Mouse (Mus musculus) CH12.LX (cell line): Measurements from ENCODE around the gene Sstr3. TPM values are rescaled to one million over a fixed set of nuclear protein-coding genes. Genes with fewer than 3 reads are reported as not detected.

Experiments used
- DNase-seq: peaks from one replicate; pipeline ENCODE4 v3.0.0-alpha.2; 2013; ENCODE audit errors: extremely low read depth
- H3K27ac ChIP-seq: 2 replicates; pipeline ENCODE4 v1.5.1; 2012; ENCODE audit warnings: low read depth, mild to moderate bottlenecking, control low read depth, moderate library complexity; ENCODE audit not compliant: insufficient read depth
- H3K27me3 ChIP-seq: replicated peaks from 2 replicates; pipeline ENCODE3; 2012; ENCODE audit warnings: inconsistent platforms
- H3K36me3 ChIP-seq, 2 experiments: replicated peaks in 1 of 2; 2 replicates each; pipeline versions ENCODE3 to v1.6.1; 2012; ENCODE audit warnings: inconsistent platforms in 1 of 2, low read length in 1 of 2, mild to moderate bottlenecking in 1 of 2, mixed read lengths in 1 of 2, moderate library complexity in 1 of 2; ENCODE audit not compliant: control insufficient read depth in 1 of 2, insufficient read depth in 1 of 2
- H3K4me1 ChIP-seq, 2 experiments: 2 replicates each; pipeline ENCODE4 v1.6.1; 2012; ENCODE audit warnings: inconsistent platforms in 1 of 2, moderate library complexity in 1 of 2; ENCODE audit not compliant: insufficient read depth in 2 of 2, control insufficient read depth in 1 of 2
- H3K4me2 ChIP-seq: 2 replicates; pipeline ENCODE4 v1.6.1; 2012; ENCODE audit warnings: low read depth, mild to moderate bottlenecking, control low read depth; ENCODE audit not compliant: poor library complexity, insufficient read depth, severe bottlenecking
- H3K4me3 ChIP-seq, 3 experiments: fragments of 150-350 bp in 1 of 3; sonication (generic) in 1 of 3; replicated peaks in 1 of 3; 2 replicates each; pipeline versions ENCODE3 to v1.5.1; 2011 to 2012; ENCODE audit warnings: low read depth in 2 of 3, low read length in 2 of 3, mild to moderate bottlenecking in 2 of 3, moderate library complexity in 2 of 3, control low read depth in 1 of 3, improper control_type of control experiment in 1 of 3, inconsistent platforms in 1 of 3, mixed read lengths in 1 of 3; ENCODE audit not compliant: poor library complexity in 1 of 3
- H3K79me2 ChIP-seq: replicated peaks from 2 replicates; pipeline ENCODE4 v1.6.1; 2012; ENCODE audit warnings: mild to moderate bottlenecking, moderate library complexity; ENCODE audit not compliant: control insufficient read depth, poor library complexity, insufficient read depth, severe bottlenecking; ENCODE audit errors: extremely low read depth
- H3K9ac ChIP-seq: 2 replicates; pipeline ENCODE4 v1.6.1; 2012; ENCODE audit warnings: low read depth, mild to moderate bottlenecking, control low read depth, moderate library complexity; ENCODE audit not compliant: insufficient read depth
- H3K9me3 ChIP-seq: replicated peaks from 2 replicates; pipeline ENCODE3; 2012; ENCODE audit warnings: low read length, inconsistent platforms, mixed read lengths
- BHLHE40 ChIP-seq: IDR thresholded peaks from 2 replicates; pipeline ENCODE4 v1.6.1; 2011; ENCODE audit warnings: mild to moderate bottlenecking, low read depth, low read length, improper control_type of control experiment
- CHD1 ChIP-seq: IDR thresholded peaks from 2 replicates; pipeline ENCODE4 v1.6.1; 2012; ENCODE audit warnings: low read depth, low read length, improper control_type of control experiment, inconsistent platforms
- CHD2 ChIP-seq: IDR thresholded peaks from 2 replicates; pipeline ENCODE4 v1.6.1; 2011; ENCODE audit warnings: low read length, improper control_type of control experiment
- CTCF ChIP-seq, 2 experiments: IDR thresholded peaks in 1 of 2; conservative IDR thresholded peaks in 1 of 2; 2 replicates each; pipeline ENCODE4 v1.5.1; 2011 to 2012; ENCODE audit warnings: low read depth in 2 of 2, low read length in 2 of 2, improper control_type of control experiment in 1 of 2, inconsistent platforms in 1 of 2, mild to moderate bottlenecking in 1 of 2, moderate library complexity in 1 of 2
- E2F4 ChIP-seq: IDR thresholded peaks from 2 replicates; pipeline ENCODE4 v1.6.1; 2011; ENCODE audit warnings: low read depth, low read length, improper control_type of control experiment; ENCODE audit not compliant: insufficient replicate concordance
- ELF1 ChIP-seq: IDR thresholded peaks from 2 replicates; pipeline ENCODE4 v1.6.1; 2014; ENCODE audit warnings: low read depth, mild to moderate bottlenecking, inconsistent platforms, low read length, improper control_type of control experiment
- EP300 ChIP-seq: IDR thresholded peaks from 2 replicates; pipeline ENCODE4 v1.6.1; 2011; ENCODE audit warnings: low read length, improper control_type of control experiment
- ETS1 ChIP-seq: conservative IDR thresholded peaks from 2 replicates; pipeline ENCODE4 v1.6.1; 2012; ENCODE audit warnings: low read depth, mild to moderate bottlenecking, inconsistent platforms, low read length, improper control_type of control experiment, moderate library complexity
- GABPA ChIP-seq: IDR thresholded peaks from 2 replicates; pipeline ENCODE4 v1.6.1; 2012; ENCODE audit warnings: low read depth, low read length, improper control_type of control experiment, inconsistent platforms; ENCODE audit not compliant: insufficient replicate concordance
- HCFC1 ChIP-seq: IDR thresholded peaks from 2 replicates; pipeline ENCODE4 v1.6.1; 2012; ENCODE audit warnings: low read depth, mild to moderate bottlenecking, inconsistent platforms, low read length, improper control_type of control experiment
- IRF4 ChIP-seq: IDR thresholded peaks from 2 replicates; pipeline ENCODE4 v1.6.1; 2014; ENCODE audit warnings: low read depth, mild to moderate bottlenecking, inconsistent platforms, low read length, improper control_type of control experiment
- JUN ChIP-seq: IDR thresholded peaks from 2 replicates; pipeline ENCODE4 v1.6.1; 2011; ENCODE audit warnings: low read depth, mild to moderate bottlenecking, low read length, improper control_type of control experiment, moderate library complexity; ENCODE audit not compliant: insufficient read depth
- JUND ChIP-seq: conservative IDR thresholded peaks from 2 replicates; pipeline ENCODE4 v1.6.1; 2011; ENCODE audit warnings: low read depth, low read length, improper control_type of control experiment
- KAT2A ChIP-seq: IDR thresholded peaks from 2 replicates; pipeline ENCODE4 v1.6.1; 2012; ENCODE audit warnings: low read length, improper control_type of control experiment, inconsistent platforms; ENCODE audit not compliant: insufficient replicate concordance
- MAFK ChIP-seq: IDR thresholded peaks from 2 replicates; pipeline ENCODE4 v1.6.1; 2011; ENCODE audit warnings: low read length, improper control_type of control experiment; ENCODE audit not compliant: insufficient replicate concordance
- MAX ChIP-seq: IDR thresholded peaks from 2 replicates; pipeline ENCODE4 v1.6.1; 2011; ENCODE audit warnings: low read length, improper control_type of control experiment
- MAZ ChIP-seq: IDR thresholded peaks from 2 replicates; pipeline ENCODE4 v1.6.1; 2012; ENCODE audit warnings: low read depth, mild to moderate bottlenecking, inconsistent platforms, low read length, improper control_type of control experiment, moderate library complexity
- MEF2A ChIP-seq: IDR thresholded peaks from 2 replicates; pipeline ENCODE4 v1.6.1; 2014; ENCODE audit warnings: low read depth, mild to moderate bottlenecking, inconsistent platforms, low read length, improper control_type of control experiment, borderline replicate concordance
- MXI1 ChIP-seq: IDR thresholded peaks from 2 replicates; pipeline ENCODE4 v1.6.1; 2011; ENCODE audit warnings: mild to moderate bottlenecking, low read depth, low read length, improper control_type of control experiment
- MYC ChIP-seq: IDR thresholded peaks from 2 replicates; pipeline ENCODE4 v1.6.1; 2011; ENCODE audit warnings: low read depth, mild to moderate bottlenecking, improper control_type of control experiment, low read length
- NELFE ChIP-seq: IDR thresholded peaks from 2 replicates; pipeline ENCODE4 v1.6.1; 2011; ENCODE audit warnings: low read depth, low read length, improper control_type of control experiment
- NRF1 ChIP-seq: IDR thresholded peaks from 2 replicates; pipeline ENCODE4 v1.6.1; 2014; ENCODE audit warnings: low read depth, mild to moderate bottlenecking, inconsistent platforms, low read length, improper control_type of control experiment, moderate library complexity
- PAX5 ChIP-seq: IDR thresholded peaks from 2 replicates; pipeline ENCODE4 v1.6.1; 2012; ENCODE audit warnings: low read length, inconsistent platforms, mixed read lengths
- POLR2A ChIP-seq: IDR thresholded peaks from 2 replicates; pipeline ENCODE4 v1.6.1; 2011; ENCODE audit warnings: low read depth, mild to moderate bottlenecking, improper control_type of control experiment, low read length
- POLR2AphosphoS2 ChIP-seq: IDR thresholded peaks from 2 replicates; pipeline ENCODE4 v1.6.1; 2011; ENCODE audit warnings: low read depth, low read length, improper control_type of control experiment
- RAD21 ChIP-seq: IDR thresholded peaks from 2 replicates; pipeline ENCODE4 v1.6.1; 2011; ENCODE audit warnings: low read depth, mild to moderate bottlenecking, low read length, improper control_type of control experiment, moderate library complexity
- RCOR1 ChIP-seq: conservative IDR thresholded peaks from 2 replicates; pipeline ENCODE4 v1.6.1; 2012; ENCODE audit warnings: low read depth, mild to moderate bottlenecking, inconsistent platforms, low read length, improper control_type of control experiment
- SIN3A ChIP-seq: IDR thresholded peaks from 2 replicates; pipeline ENCODE4 v1.6.1; 2012; ENCODE audit warnings: low read length, improper control_type of control experiment, inconsistent platforms
- SMC3 ChIP-seq: IDR thresholded peaks from 2 replicates; pipeline ENCODE4 v1.6.1; 2011; ENCODE audit warnings: low read depth, low read length, improper control_type of control experiment
- TBP ChIP-seq: conservative IDR thresholded peaks from 2 replicates; pipeline ENCODE4 v1.6.1; 2011; ENCODE audit warnings: low read depth, low read length, improper control_type of control experiment
- TCF12 ChIP-seq: IDR thresholded peaks from 2 replicates; pipeline ENCODE4 v1.6.1; 2014; ENCODE audit warnings: low read depth, mild to moderate bottlenecking, inconsistent platforms, low read length, improper control_type of control experiment
- UBTF ChIP-seq: IDR thresholded peaks from 2 replicates; pipeline ENCODE4 v1.6.1; 2012; ENCODE audit warnings: low read depth, mild to moderate bottlenecking, inconsistent platforms, low read length, improper control_type of control experiment, moderate library complexity
- USF1 ChIP-seq: IDR thresholded peaks from 2 replicates; pipeline ENCODE4 v1.6.1; 2014; ENCODE audit warnings: low read depth, mild to moderate bottlenecking, inconsistent platforms, low read length, improper control_type of control experiment
- USF2 ChIP-seq: conservative IDR thresholded peaks from 2 replicates; pipeline ENCODE4 v1.6.1; 2011; ENCODE audit warnings: low read depth, low read length, improper control_type of control experiment
- ZC3H11A ChIP-seq: IDR thresholded peaks from 2 replicates; pipeline ENCODE4 v1.6.1; 2012; ENCODE audit warnings: low read depth, mild to moderate bottlenecking, inconsistent platforms, low read length, improper control_type of control experiment
- ZKSCAN1 ChIP-seq: IDR thresholded peaks from 2 replicates; pipeline ENCODE4 v1.6.1; 2012; ENCODE audit warnings: low read depth, inconsistent platforms, low read length, improper control_type of control experiment, borderline replicate concordance
- ZMIZ1 ChIP-seq: IDR thresholded peaks from 2 replicates; pipeline ENCODE4 v1.6.1; 2012; ENCODE audit warnings: low read depth, mild to moderate bottlenecking, inconsistent platforms, low read length, improper control_type of control experiment
- ZNF384 ChIP-seq: IDR thresholded peaks from 2 replicates; pipeline ENCODE4 v1.6.1; 2012; ENCODE audit warnings: low read depth, low read length, improper control_type of control experiment, inconsistent platforms
- dilution Hi-C: fragments of 300-500 bp; cut with MboI; formaldehyde crosslinking; loops from 2 replicates; pipeline ENCODE4 v1.14.3; 2020; ENCODE audit warnings: low sequenced_read_pairs; ENCODE audit not compliant: extremely low pct_unique_long_range_greater_than_20kb, extremely low pct_ligation_motif_present
- in situ Hi-C: fragments of 300-500 bp; cut with MboI; formaldehyde crosslinking; loops from 3 replicates; pipeline ENCODE4 v1.14.3; 2019; ENCODE audit warnings: low sequenced_read_pairs, low pct_ligation_motif_present, low pct_unique_long_range_greater_than_20kb, mixed read lengths
- polyA plus RNA-seq: library from polyadenylated mRNA; unstranded; fragments of >175 nt; gene quantifications from 2 replicates; pipeline ENCODE4 v1.2.1, GENCODE M21; 2012; ENCODE audit warnings: low read depth; ENCODE audit not compliant: insufficient read length
- total RNA-seq, 2 experiments: library from RNA; depleted of rRNA; stranded (reverse); fragments of 300-350 nt in 1 of 2; fragments of >200 nt in 1 of 2; gene quantifications; 2 replicates each; pipeline ENCODE4 v1.2.3; 2012 to 2014

Gene Sstr3
- total and polyA plus RNA-seq, 3 experiments: 0.36 TPM; not detected in 2

DNA sequence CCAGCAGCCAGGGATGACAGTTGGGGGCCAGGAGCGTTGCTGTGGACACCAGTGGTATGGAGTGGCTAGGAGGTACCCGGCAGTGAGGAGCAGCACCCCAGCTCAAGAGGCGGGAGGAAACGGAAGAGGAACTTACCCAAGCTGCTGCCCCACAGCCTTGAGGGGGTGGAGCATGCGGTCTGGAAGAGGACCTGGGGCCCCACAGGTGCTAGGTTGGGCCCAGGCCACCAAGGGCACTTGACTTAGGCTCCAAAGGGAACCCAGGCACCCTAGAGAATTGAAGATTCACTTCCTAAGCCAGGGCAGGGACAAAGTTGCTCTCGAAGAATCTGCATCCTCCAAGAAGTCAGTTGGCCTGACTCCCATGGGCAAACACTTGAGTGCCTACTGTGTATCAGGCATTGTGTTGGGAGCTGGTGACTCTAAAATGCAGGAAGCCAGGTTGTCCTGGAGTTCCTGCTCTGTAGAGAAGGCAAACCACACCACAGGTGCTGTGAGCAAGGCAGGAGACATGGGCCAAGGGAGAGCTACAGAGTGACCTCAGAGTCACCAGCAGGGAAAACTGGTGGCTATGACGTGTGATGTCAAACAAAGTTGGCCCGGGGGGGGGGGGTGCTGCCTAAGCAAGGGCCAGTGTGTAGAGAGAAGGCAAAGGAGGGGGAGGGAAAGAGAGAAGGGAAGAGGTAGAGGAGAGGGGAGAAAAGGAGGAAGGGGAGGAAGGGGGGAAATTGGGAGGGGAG, 28.3 kb upstream of the Sstr3 start, which contains the start of gene Rac2:
Rac2 (minus strand) TSS at position 126 of the 740 bp plus-strand sequence.
- Histone ChIP-seq H3K4me3 (peak within 1 kb of the TSS; percentile 72 to 98 (median 87)), H3K27me3 (no peaks in the 10 kb centered on the region), H3K36me3 (peaks cover 32 to 40% of the 10 kb centered on the region in 2 experiments), H3K4me2 (peak within 1 kb of the TSS; percentile 63), H3K9ac (peak within 1 kb of the TSS; percentile 97), H3K79me2 (peaks cover 42% of the 10 kb centered on the region), H3K4me1 (peaks cover 53 to 74% of the 10 kb centered on the region in 2 experiments), H3K27ac (peak within 1 kb of the TSS; percentile 98), H3K9me3 (peaks cover 6% of the 10 kb centered on the region)
- TF ChIP-seq CTCF (conservative IDR thresholded peaks at IDR 0.05 in 1 of 2, IDR thresholded peaks at IDR 0.05 in 1 of 2; ENCODE audit: low read depth in 2 of 2, low read length in 2 of 2): no peak
- TF ChIP-seq BHLHE40: peak; percentile 73
- TF ChIP-seq ETS1: peak; percentile 55; the same call in 1 of the 2 replicates
- TF ChIP-seq MEF2A: 0 out of 2 replicates have a peak, but pooled peaks have one; percentile 22
- TF ChIP-seq ZKSCAN1: peak; percentile 5; the same call in 1 of the 2 replicates
- TF ChIP-seq EP300: peak; percentile 79; the same call in 1 of the 2 replicates
- peak; percentile 81 for TF ChIP-seq SIN3A
- peak; percentile 59; the same call in 1 of the 2 replicates for TF ChIP-seq MXI1
- TF ChIP-seq PAX5: no peak
- TF ChIP-seq POLR2A: peak; percentile 89
- TF ChIP-seq IRF4: peak; percentile 33
- TF ChIP-seq CHD2: peak; percentile 63
- TF ChIP-seq JUND: no peak
- peak; percentile 71; the same call in 1 of the 2 replicates for TF ChIP-seq POLR2AphosphoS2
- peak; percentile 78 for TF ChIP-seq MAX
- no peak for TF ChIP-seq USF1
- no peak for TF ChIP-seq ZNF384
- no peak for TF ChIP-seq ZC3H11A
- TF ChIP-seq NRF1: peak; percentile 44; the same call in 1 of the 2 replicates
- peak; percentile 13; the same call in 1 of the 2 replicates for TF ChIP-seq MAFK
- no peak for TF ChIP-seq E2F4
- TF ChIP-seq ELF1: peak; percentile 77
- no peak; the same call in 1 of the 2 replicates for TF ChIP-seq CHD1
- TF ChIP-seq JUN: 0 out of 2 replicates have a peak, but pooled peaks have one; percentile 0
- TF ChIP-seq MAZ: peak; percentile 68
- TF ChIP-seq NELFE: peak; percentile 89
- 0 out of 2 replicates have a peak, but pooled peaks have one; percentile 66 for TF ChIP-seq KAT2A
- no peak for TF ChIP-seq USF2
- no peak for TF ChIP-seq GABPA
- peak; percentile 85; the same call in 1 of the 2 replicates for TF ChIP-seq ZMIZ1
- no peak; the same call in 1 of the 2 replicates for TF ChIP-seq RAD21
- 0 out of 2 replicates have a peak, but pooled peaks have one; percentile 54 for TF ChIP-seq RCOR1
- peak; percentile 73 for TF ChIP-seq TBP
- TF ChIP-seq MYC: no peak
- peak; percentile 90 for TF ChIP-seq TCF12
- peak; percentile 54 for TF ChIP-seq HCFC1
- no peak for TF ChIP-seq UBTF
- peak; percentile 19 for TF ChIP-seq SMC3
- dilution Hi-C loops: no loop called here
- in situ Hi-C loops: no loop called here
- DNase-seq: peak; percentile 92
